Mouse (Mus musculus): ENCODE results near the gene Ubtd1.
"Not testable (repeated sequence)": the region's sequence is repeated elsewhere in the genome, so short reads cannot be mapped to it uniquely, and the experiment has no call there.

Ubtd1 gene

DNA sequence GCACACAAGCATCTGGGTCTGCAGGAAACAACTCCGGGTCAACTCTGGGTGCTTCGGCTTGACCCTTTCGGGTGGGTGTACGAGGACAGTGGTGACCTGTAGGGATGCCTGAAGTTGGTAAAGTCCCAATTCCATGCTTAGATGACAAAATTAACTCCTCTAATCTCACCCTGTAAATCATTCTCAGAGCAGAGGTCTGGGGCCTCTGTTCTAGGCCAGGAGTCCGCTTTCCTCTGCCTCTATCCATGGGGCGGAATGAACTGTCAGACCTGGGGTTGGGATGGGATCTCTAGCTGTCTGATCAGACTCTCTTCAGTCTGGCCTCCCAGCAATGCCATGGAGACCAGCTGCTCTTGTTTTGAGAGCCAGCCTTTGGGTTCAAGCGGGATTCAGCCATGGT, 79.9 kb downstream of the Ubtd1 start:
- DNase-seq (ENCODE audit: low spot score in 2 of 2): no peak

DNA sequence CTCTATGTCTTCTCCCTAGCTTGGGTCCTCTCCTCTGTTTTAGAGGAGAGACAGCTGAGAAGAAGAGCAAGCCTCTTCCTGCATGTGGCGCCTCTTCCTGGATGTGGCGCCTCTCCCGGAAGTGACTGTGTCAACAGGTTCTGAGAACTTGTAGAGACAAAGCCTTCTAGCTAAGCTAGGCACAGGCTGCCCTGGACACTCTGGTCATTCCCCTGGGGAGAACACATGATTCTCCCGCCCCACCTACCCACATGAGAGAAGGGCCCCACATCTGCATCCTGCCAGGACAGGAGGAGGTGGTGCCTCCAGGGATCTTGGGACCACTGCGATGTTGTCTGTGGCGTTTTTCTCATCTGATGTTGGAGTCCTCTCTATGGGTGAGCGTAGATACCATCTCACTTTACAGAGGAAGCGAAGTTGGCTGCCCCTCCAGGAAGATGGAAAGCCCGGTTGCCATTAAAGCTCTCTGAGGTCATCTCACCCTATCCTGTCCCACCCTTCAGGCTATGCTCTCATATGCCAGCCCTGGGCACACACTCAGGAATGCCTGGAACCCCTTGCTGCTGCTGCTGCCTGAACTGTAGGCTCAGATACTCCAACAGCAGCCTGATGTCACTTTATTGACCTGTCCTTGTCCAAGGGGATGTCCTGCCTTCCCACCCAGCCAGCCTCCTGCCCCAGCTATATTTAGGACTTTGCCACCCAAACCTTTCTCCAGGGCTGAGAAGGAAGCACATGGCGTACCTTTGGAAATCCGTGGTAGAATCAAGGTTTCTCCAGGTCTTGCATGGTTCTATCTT, 87.1 kb downstream of the Ubtd1 start:
- no peak for DNase-seq (ENCODE audit: low spot score in 2 of 2)

DNA sequence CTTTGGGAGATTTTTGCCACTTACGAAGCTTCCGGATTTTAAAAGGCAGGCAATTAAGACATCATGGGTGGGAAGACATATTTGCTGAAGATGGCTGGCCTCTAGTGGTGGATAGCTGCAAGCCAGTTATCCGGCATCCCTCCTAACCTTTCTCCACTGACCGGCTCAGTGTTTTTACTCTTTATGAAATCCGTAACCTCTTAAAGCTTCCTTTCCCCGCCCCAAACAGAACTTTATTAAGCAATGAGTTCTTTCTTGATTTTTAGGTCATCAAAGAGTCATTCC, 87.6 kb downstream of the Ubtd1 start:
- DNase-seq (ENCODE audit: low spot score in 2 of 2): no peak

DNA sequence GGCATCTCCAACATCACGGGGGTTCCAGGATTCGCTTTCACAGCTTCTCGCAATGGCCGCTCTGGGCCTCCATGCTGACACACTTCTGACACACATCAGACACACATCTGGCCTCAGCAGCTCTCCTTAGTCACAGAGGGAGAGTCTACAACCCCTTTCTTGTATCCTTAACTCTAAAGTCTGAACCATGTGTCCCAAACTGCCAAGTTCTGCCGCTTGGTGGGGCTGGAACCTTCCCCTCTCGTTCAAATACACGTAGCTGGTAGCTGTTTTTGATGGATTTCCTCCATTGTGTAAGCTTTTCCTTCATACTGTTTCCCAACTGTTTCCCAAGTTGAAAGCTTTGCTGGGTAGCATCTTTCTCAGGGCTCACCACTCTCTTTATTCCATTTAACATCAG, 89.7 kb downstream of the Ubtd1 start:
- DNase-seq (ENCODE audit: low spot score in 2 of 2): no peak

DNA sequence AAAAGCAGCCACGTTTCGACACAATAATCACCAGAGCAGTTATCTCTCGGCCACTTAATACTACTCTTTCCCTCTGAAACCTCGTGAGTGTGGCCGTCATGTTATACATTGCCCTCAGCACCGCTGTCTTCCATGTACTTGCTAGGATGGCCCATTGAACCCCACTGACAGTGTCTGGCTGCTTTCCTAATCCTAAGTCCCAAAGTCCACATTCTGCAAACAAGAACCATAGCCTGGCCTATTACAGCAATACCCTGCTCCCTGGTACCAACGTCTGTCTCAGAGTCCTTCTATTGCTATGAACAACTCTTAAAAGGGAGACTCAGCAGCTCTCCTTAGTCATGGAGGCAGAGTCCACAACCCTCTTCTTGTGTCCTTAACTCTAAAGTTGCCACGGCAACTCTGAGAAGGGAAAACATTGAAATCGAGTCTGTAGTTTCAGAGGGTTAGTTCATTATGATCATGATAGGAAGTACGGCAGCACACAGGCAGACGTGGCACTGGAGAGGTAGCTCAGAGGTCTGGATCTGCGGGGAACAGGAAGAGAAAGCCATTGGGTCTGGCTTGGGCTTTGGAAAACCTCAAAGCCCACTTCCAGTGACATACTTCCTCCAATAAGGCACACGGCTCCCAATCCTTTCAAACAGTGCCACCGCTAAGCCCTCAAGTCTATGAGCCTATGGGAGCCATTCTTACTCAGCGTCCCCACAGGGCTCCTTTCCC, 90.5 kb downstream of the Ubtd1 start:
- no peak for DNase-seq (ENCODE audit: low spot score in 2 of 2)

DNA sequence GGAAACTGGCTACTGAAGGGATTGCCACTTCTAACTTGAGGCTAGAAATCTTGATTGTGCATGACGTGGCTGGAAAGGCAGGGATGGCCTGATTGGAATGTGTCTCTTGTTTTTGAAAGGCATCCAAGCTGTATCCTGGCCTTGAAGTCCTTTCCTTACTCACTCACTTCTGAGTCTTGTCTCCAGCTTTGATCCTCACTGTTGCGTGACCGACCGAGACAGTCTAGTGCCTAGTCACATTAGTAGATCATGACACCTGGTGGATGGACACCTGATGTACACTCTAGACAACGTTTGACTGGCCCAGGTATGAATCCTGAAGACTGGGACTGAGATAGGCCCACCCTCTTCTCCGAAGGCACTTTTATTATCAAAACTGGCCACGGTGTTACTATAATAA, 91.2 kb downstream of the Ubtd1 start:
- DNase-seq (ENCODE audit: low spot score in 2 of 2): no peak

DNA sequence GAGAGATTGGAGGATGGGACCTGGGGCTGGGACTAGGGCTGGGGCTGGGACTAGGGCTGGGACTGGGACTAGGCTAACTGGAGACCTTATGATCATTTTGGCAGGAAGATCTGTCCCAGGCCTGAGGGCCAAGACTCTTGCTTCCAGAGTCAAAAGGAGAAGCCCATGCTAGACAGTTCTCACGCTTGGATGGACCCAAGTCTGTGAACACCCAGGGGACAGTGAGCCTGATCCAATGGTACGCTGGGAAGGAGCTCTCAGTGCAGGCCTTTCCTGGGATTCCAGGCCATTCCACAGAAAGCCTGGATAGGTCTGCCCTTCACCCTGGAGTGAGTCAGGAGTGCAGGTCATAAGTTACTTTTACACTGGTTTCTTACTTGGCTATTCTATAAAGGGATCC, 93.5 kb downstream of the Ubtd1 start:
- DNase-seq (ENCODE audit: low spot score in 2 of 2): no peak

DNA sequence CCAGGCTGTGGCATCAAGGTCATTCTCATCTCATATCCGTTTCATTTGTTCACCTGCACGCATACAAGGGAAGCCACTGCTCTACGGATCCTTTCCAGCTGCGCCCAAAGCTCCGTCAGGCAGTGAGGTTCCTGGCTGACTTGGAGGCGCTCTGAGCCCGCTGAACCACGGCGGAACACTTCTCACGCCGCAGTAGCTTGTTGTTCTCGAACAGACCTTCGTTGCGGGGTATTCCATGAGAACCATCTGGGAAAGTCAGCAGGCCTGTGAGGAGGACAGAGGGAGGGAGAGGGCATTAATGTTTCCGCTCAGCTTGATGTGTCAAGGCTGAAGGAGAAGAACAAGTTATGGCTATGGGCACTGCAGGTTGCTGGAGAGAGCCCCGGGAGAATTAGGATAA, 94.4 kb downstream of the Ubtd1 start:
- DNase-seq (ENCODE audit: low spot score in 2 of 2): no peak

DNA sequence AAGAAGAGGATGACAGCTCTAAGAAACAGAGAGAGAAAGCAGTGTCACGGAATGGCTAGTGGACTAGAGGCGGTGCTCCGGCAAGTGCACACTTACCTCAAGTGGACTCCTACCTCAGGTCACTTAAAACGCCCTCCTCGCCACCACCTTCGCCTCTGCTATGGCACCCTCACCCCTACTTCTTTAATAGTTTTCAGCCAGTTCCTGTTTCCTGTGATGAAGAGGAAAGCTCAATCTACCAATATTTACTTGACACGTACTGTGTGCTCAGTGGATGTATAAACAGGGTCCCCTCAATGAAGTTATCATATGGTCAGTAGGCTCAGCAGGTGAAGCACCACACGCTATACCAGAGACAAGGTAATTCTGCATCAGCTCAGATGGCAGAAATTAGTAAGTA, 97.0 kb downstream of the Ubtd1 start:
- no peak for DNase-seq (ENCODE audit: low spot score in 2 of 2)

DNA sequence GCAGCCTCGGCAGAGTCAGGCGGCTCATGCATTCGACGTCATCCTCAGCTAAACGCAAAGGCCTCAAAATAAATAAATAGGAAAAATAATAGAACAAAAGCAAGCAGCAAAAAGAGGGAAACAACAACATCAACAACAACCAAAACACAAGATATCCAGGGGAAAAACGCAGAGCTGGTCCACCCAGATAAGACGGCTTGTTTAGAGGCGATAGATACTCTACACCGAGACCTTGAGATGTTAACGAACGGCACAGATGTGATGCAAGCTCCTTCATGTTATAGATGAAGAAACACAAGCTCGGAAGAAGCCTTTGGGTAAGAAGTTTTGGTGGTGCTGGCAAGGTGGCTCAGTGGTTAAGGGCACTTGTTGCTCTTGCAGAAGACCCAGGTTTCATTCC, 97.4 kb downstream of the Ubtd1 start:
- no peak for DNase-seq (ENCODE audit: low spot score in 2 of 2)

DNA sequence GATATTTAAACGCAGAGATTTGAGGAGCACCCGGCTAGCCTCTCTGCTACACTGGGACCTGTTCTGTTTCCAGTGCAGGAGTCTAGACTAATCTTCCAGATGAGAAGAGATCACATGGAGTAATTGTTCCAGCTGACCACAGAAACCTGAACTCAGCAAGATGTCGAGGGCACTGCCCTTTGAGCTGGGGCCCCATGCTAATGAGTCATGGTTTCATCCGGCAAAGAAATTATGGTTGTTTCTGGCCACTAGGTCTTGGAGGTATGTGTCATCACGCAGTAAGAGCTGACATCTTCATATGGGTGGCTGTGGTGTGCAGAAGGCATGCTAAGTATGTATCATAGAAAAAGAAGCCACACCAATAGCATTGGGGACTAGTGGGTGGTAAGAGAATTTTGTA, 98.4 kb downstream of the Ubtd1 start:
- DNase-seq (ENCODE audit: low spot score in 2 of 2): no peak

DNA sequence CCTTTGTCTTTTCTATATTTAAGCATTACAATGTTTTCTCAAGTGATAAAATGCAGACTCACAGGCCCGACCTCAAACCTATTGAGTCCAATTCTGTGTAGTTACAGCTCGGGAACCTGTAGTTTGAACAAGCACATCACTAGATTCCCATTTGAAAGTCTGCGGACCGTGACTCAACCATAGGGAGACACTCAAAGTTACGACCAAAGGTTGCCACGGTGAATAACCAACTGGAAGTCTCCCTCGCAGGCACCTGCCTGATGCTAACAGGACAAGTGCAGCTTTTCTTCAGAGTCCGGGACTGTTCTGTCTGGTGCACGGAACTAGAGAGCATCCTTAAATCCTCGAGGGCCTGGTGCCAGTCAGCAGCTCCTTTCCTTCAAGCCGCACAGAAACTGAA, 98.9 kb downstream of the Ubtd1 start:
- no peak for DNase-seq (ENCODE audit: low spot score in 2 of 2)

DNA sequence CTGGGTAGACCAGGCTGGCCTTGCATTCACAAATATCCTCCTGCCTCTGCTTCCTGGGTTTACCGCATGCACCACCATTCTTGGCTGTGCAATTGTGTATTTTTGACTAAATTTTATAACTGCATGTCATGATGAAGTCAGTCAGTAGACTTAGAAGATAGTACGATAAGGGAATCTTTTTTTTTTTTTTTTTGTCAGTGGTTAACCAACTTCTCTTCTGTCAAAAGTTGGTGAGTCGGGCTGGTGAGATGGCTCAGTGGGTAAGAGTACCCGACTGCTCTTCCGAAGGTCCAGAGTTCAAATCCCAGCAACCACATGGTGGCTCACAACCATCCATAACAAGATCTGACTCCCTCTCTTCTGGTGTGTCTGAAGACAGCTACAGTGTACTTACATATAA, 100.0 kb downstream of the Ubtd1 start:
- not testable (repeated sequence) for DNase-seq (ENCODE audit: low spot score in 2 of 2)
